8 mouse cellular contexts compared by ENCODE assay signal in genomic region chr19:32210450-32211292, GRCm38 (mm10).
DNase-seq lines count a peak whose midpoint lies in the region; ATAC-seq and TF ChIP-seq lines count a peak whose summit lies in the region.

No protein-coding gene starts in this region.

- POLR2A ChIA-PET in Patski (lab: Charles Lee), result interaction anchor here (0.6 kb wide), 1 partner anchor 142 kb away, joined by 3 read pairs; no protein-coding TSS in a partner anchor

- in situ Hi-C loops in Patski (cut with MboI; ENCODE audit: low pct_unique_long_range_greater_than_20kb), result no loop called here

- peak overlapping the region; percentile 18 for H3K4me3 ChIP-seq in hindbrain, embryonic 11.5 days (ENCODE audit: low read depth, low read length)

- no peak for DNase-seq in Patski (ENCODE audit: low read depth, low spot score)
- peak; percentile 25 for DNase-seq in cerebellum, adult 8-10 months
- peak; percentile 77 for DNase-seq in hindbrain, embryonic 11.5 days (ENCODE audit: low spot score)
- peak; percentile 63 to 72 for DNase-seq in left cerebral cortex, adult 18-20 months (ENCODE audit: low spot score in 2 of 2)
- DNase-seq in lung, postnatal 4 days, result peak; percentile 90 to 94
- DNase-seq in right cerebral cortex, adult 2 months (ENCODE audit: low spot score in 2 of 2), result peak; percentile 74 to 76
- peak; percentile 66 for DNase-seq in urinary bladder, postnatal 25 days (ENCODE audit: low spot score)

- no peaks in the 10 kb centered on the region for H3K9me3 ChIP-seq in hindbrain, embryonic 11.5 days (ENCODE audit: control insufficient read depth, low read length)

- peak overlapping the region; percentile 38; the same call in 1 of the 2 replicates for H3K9ac ChIP-seq in hindbrain, embryonic 11.5 days (ENCODE audit: low read depth, low read length)

- H3K36me3 ChIP-seq in hindbrain, embryonic 11.5 days (ENCODE audit: control insufficient read depth, insufficient read depth, low read length), result no peaks in the 10 kb centered on the region

- CTCF ChIA-PET in Patski (lab: Charles Lee), result interaction anchor here (0.6 to 2.8 kb wide), 7 partner anchors 11 to 83 kb away, joined by 3 to 28 read pairs (median 3); no protein-coding TSS in a partner anchor

- ATAC-seq in Patski, result peak; percentile 100
- ATAC-seq in frontal cortex, adult (ENCODE audit: low TSS enrichment), result peak; percentile 96
- peak; percentile 92 for ATAC-seq in hindbrain, embryonic 11.5 days (ENCODE audit: low FRiP score)

- no peaks in the 10 kb centered on the region for H3K27me3 ChIP-seq in Patski
- no peaks in the 10 kb centered on the region for H3K27me3 ChIP-seq in hindbrain, embryonic 11.5 days (ENCODE audit: control insufficient read depth, insufficient read depth, low read length)

- peak overlapping the region; percentile 36 for H3K4me2 ChIP-seq in hindbrain, embryonic 11.5 days (replicated peaks; ENCODE audit: low read depth, low read length)

- TF ChIP-seq CTCF in Patski (IDR thresholded peaks at IDR 0.05), result peak; percentile 49

- no peak overlapping the region for H3K27ac ChIP-seq in hindbrain, embryonic 11.5 days (ENCODE audit: low read depth, low read length)

- no peaks in the 10 kb centered on the region for H3K4me1 ChIP-seq in hindbrain, embryonic 11.5 days (replicated peaks; ENCODE audit: control insufficient read depth, insufficient read depth, low read length)

- 4% methylated on average over 34 of the region's 34 CpGs for WGBS in hindbrain, embryonic 11.5 days
